Mouse (Mus musculus) neural tube, embryonic 14.5 days (tissue): Measurements from ENCODE around the gene Camkv. TPM values are rescaled to one million over a fixed set of nuclear protein-coding genes. Genes with fewer than 3 reads are reported as not detected.

Experiments
- ATAC-seq: fragments of 200-750 bp; cut with Nextera tagmentation; 2 replicates; pipeline ENCODE4 v1.8.0; 2017; ENCODE audit warnings: low read depth, mild to moderate bottlenecking, moderate TSS enrichment, moderate library complexity
- H3K27ac ChIP-seq: fragments of 300-500 bp; sonication (generic); 2 replicates; pipeline ENCODE4 v1.5.1; 2014; ENCODE audit warnings: low read depth, mild to moderate bottlenecking, control low read depth, low read length, moderate library complexity, mixed read lengths
- H3K27me3 ChIP-seq: fragments of 300-500 bp; sonication (generic); 2 replicates; pipeline ENCODE4 v1.6.1; 2014; ENCODE audit warnings: low read length; ENCODE audit not compliant: control insufficient read depth, insufficient read depth
- H3K36me3 ChIP-seq: fragments of 300-500 bp; sonication (generic); 2 replicates; pipeline ENCODE4 v1.6.1; 2014; ENCODE audit warnings: low read length, mixed read lengths; ENCODE audit not compliant: control insufficient read depth, insufficient read depth
- H3K4me1 ChIP-seq: fragments of 300-500 bp; sonication (generic); 2 replicates; pipeline ENCODE4 v1.6.1; 2014; ENCODE audit warnings: low read length; ENCODE audit not compliant: control insufficient read depth, insufficient read depth
- H3K4me2 ChIP-seq: fragments of 300-500 bp; sonication (generic); 2 replicates; pipeline ENCODE4 v1.6.1; 2014; ENCODE audit warnings: mild to moderate bottlenecking, low read depth, low read length, control low read depth
- H3K4me3 ChIP-seq: fragments of 300-500 bp; sonication (generic); 2 replicates; pipeline ENCODE4 v1.5.1; 2014; ENCODE audit warnings: low read depth, low read length, control low read depth, mixed read lengths
- H3K9ac ChIP-seq: fragments of 300-500 bp; sonication (generic); replicated peaks from 2 replicates; pipeline ENCODE4 v1.6.1; 2014; ENCODE audit warnings: low read depth, mild to moderate bottlenecking, control low read depth, low read length, mixed read lengths
- H3K9me3 ChIP-seq: fragments of 300-500 bp; sonication (generic); 2 replicates; pipeline ENCODE4 v1.6.1; 2016; ENCODE audit warnings: low read length; ENCODE audit not compliant: control insufficient read depth
- WGBS: fragments of 180-500 bp; shearing (Covaris S2); extraction: QIAGEN DNeasy Blood & Tissue Kit; methylation state at CpG from one replicate; pipeline ENCODE4 v1.1.7; 2014; 5-methylcytosine and 5-hydroxymethylcytosine counted together
- polyA plus RNA-seq: library from polyadenylated mRNA; unstranded; fragments of >200 nt; fragmentation: Nextera tagmentation; extraction: Ambion mirVana; gene quantifications from 2 replicates; pipeline ENCODE4 v1.2.1, GENCODE M21; 2014

Gene Camkv
- polyA plus RNA-seq, 1 experiment from 2014 or later, result 20.1 TPM

DNA sequence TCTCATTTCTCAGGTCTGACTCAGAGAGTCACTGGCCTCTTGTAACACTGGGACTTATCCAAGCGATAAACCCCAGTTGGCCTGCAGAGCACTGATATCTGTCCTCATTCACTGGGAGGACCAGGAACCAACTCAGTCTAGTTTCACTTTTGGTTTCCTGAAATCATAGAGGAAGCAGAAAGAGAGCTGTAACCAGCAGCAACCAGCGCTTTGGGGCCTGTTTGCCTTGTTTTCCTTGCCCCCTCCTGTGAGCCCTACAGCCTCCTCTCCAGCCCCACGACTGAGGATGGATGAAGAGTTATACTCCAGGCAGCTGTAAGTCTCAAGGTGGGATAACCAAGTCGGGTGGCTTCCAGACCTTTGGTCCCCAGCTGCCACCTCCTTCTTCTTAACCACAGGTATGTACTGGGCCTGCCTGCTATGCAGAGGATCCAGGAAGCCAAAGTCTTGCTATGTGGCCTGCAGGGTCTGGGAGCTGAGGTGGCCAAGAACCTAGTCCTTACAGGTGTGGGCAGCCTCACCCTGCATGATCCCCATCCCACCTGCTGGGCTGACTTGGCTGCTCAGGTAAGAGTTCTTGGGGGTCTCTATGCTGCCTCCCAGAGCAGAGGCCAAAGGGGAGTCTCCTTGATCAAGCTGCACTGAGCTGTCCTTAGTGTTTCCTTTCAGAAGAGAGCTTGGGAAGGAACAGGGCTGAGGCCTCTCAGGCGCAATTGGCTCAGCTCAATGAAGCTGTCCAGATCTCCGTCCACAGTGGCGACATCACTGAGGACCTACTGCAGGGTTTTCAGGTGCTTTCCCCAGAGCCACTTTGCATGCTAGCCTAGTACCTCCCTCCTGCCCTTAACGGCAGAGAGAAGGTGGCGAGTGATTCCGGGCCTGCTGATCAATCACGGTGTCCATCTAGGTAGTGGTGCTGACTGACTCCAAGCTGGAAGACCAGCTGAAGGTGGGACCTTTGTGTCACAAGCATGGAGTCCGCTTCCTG lies 40.2 kb downstream of the Camkv start, which contains the start of gene Uba7:
Gene Uba7 (plus strand): TSS at position 107 of the 988 bp plus-strand sequence.
- Histone ChIP-seq H3K4me3 (no peak within 1 kb of the TSS), H3K36me3 (no peaks in the 10 kb centered on the region), H3K27me3 (no peaks in the 10 kb centered on the region), H3K9me3 (no peaks in the 10 kb centered on the region), H3K4me2 (no peak within 1 kb of the TSS), H3K9ac (no peak within 1 kb of the TSS), H3K4me1 (no peaks in the 10 kb centered on the region), H3K27ac (no peak within 1 kb of the TSS)
- 76% methylated on average over 12 of the region's 12 CpGs for WGBS
- ATAC-seq, result no peak

DNA sequence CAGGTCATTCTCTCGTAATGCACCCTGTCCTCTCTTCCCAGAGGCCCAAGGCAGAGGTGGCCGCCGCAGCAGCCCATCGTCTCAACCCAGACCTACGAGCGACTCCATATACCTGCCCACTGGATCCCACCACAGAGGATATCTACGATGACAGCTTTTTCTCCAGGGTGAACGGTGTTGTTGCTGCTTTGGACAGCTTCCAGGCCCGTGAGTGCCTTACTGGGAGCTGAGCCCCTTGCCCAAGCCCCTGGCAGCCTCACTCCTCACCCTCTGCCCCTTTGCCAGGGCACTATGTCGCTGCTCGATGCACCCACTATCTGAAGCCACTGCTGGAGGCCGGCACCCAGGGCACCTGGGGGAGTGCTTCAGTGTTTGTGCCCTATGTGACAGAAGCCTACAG lies 43.3 kb downstream of the Camkv start:
- Histone ChIP-seq H3K27ac (no peak overlapping the region), H3K4me1 (no peaks in the 10 kb centered on the region), H3K9ac (no peak overlapping the region), H3K4me2 (no peak overlapping the region), H3K9me3 (no peaks in the 10 kb centered on the region), H3K27me3 (no peaks in the 10 kb centered on the region), H3K36me3 (no peaks in the 10 kb centered on the region), H3K4me3 (no peak overlapping the region)
- WGBS, result 89% methylated on average over 12 of the region's 12 CpGs
- ATAC-seq, result no peak

DNA sequence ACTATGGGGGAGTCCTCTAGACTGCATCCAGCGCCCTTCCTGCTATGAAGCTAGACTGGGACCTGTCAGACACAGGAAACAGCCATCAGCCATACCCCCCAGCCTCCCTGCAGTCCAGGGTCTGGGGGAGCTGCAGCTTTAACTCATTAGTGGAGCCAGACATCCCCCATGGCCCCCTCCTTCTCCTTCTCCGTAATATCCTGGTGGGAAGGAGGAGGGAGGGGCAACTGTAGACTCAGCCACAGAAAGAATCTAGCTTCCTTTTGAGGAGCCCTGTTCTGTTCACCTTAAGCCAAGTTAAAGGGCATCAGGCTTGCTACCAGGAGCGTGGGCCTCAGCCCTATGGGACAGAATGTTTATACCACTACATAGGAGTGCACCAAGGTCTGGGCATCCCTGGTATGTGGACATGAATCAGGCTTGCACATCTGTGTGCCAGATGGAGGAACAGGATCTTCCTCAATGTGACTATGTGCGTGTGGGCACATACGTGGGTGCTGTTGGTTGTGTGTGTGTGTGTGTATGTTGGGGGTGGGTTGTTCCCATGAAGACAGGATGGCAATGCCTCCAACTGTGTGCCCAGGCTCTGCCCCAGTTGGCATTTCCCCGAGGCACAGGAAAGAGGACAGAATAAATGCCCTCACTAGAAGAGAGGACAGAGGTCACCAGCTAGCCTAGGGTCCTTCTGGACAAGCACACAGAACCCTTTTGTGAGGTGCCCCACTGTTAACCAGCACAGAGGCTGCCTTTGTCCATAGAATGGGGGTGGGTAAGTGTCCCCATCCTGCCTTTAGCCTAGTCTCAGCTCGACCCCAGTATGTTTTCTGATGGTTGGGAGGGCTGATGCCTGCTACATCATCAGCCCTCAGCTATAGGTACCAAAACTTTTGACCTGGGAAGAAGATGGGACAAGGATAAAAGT lies 46.5 kb downstream of the Camkv start:
- peak overlapping the region; percentile 20; the same call in 1 of the 2 replicates for H3K4me2 ChIP-seq
- H3K9ac ChIP-seq, result no peak overlapping the region
- 52% methylated on average over 6 of the region's 7 CpGs for WGBS
- H3K36me3 ChIP-seq, result no peaks in the 10 kb centered on the region
- peak overlapping the region; percentile 82 for H3K27ac ChIP-seq
- no peaks in the 10 kb centered on the region for H3K9me3 ChIP-seq
- no peak for ATAC-seq
- H3K4me3 ChIP-seq, result no peak overlapping the region
- peaks cover 9% of the 10 kb centered on the region for H3K27me3 ChIP-seq
- no peaks in the 10 kb centered on the region for H3K4me1 ChIP-seq

DNA sequence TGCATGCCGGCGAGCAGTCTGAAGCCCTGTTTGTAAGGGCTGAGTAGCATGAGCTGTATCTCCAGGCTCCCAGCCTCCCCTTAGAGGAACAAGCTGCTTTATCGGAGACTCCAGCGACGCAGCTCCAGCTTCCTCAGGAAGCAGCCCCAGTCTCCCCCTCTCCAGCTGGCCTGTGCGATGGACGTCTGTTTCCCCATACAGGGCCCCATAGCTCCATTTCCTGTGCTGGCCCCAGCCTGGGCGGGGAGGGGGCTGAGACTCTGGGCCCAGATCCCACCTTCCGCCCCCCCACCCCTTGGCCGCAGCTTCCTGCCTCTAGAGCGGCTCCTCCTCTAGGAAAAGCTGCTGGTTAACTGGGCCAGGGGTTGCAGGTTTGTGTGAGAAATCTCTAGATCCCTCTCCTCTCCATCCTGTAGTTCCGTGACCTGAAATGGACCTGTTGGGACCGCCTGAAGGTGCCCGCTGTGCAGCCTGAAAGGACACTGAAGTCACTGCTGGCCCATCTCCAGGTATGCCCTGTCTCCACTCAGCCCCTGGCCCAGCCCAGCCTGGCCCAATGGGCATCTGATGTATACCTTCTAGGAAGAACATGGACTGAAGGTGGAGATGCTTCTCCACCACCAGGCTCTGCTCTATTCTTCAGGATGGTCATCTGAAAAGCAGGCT lies 47.3 kb downstream of the Camkv start, which contains the start of gene Gm20661:
Gene Gm20661 (plus strand): TSS at position 378 of the 666 bp plus-strand sequence.
- Histone ChIP-seq H3K27ac (peak within 1 kb of the TSS; percentile 82), H3K9ac (0 out of 2 replicates have a peak within 1 kb of the TSS, but pooled peaks have one; percentile 29), H3K27me3 (peaks cover 9% of the 10 kb centered on the region), H3K4me2 (peak within 1 kb of the TSS; percentile 67; the same call in 1 of the 2 replicates), H3K4me3 (peak within 1 kb of the TSS; percentile 46; the same call in 1 of the 2 replicates), H3K4me1 (no peaks in the 10 kb centered on the region), H3K36me3 (no peaks in the 10 kb centered on the region), H3K9me3 (no peaks in the 10 kb centered on the region)
- ATAC-seq, result 0 out of 2 replicates have a peak, but pooled peaks have one; percentile 12
- WGBS, result 56% methylated on average over 14 of the region's 14 CpGs

DNA sequence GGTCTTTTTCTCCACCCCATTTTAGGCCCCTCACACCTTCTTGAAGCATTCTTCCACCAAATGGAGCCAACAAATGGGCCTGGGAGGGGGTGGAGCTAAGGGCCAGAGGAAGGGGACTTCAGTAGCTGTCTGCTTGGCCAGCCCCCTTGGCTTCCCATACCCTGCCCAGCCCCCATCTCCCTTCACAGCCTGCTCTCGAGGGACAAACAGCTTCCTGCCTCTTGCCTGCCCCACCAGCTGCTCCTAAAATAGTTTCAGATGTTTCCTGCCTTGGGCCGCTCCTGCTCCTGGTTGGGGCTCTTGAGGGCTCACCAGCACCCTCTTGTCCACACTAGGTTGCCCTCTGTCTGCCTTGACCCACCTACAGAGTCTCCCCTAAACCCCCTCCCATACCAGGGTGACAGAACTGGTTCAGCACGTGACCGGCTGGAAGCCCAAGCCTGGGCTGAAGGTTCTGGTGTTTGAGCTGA lies 48.0 kb downstream of the Camkv start:
- peak overlapping the region; percentile 67; the same call in 1 of the 2 replicates for H3K4me2 ChIP-seq
- 24% methylated on average over 4 of the region's 4 CpGs for WGBS
- no peak for ATAC-seq
- H3K27ac ChIP-seq, result peak overlapping the region; percentile 82
- peaks cover 9% of the 10 kb centered on the region for H3K27me3 ChIP-seq
- peak overlapping the region; percentile 46; the same call in 1 of the 2 replicates for H3K4me3 ChIP-seq
- H3K4me1 ChIP-seq, result no peaks in the 10 kb centered on the region
- H3K9ac ChIP-seq, result no peak overlapping the region
- no peaks in the 10 kb centered on the region for H3K9me3 ChIP-seq
- no peaks in the 10 kb centered on the region for H3K36me3 ChIP-seq

DNA sequence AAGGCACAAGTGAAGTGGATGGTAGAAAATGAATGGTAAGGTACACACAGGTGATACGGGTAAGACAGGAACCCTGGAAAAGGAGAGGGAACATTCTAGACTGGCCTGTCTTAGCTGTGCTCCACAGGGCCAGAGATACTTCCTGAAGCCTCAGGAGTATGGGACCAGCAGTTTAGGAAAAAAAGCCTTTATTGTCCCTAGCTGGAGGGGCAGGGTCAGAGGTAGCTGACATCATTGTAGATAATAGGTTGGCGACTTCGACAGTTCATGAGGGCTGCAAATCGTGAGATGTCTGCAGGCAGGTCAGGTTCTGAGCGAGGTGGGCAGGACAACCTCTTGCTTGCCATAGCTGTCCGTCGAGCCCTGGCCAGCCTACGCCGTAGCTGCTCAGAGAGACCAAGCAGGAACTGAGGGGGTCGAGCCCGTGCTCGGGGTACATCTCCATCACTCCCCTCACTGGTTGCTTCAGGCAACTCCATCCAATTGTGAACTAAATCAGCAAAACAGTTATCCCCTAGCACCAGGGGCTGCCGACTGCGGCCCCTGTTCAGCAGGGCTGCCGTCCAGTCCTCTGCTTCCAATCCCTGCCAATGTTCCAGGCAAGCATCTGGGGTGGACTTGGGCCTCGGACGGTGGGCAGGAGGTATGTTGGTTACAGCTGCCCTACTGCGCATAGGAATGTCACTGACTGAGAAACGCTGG lies 48.7 kb downstream of the Camkv start:
- H3K4me1 ChIP-seq, result no peaks in the 10 kb centered on the region
- no peaks in the 10 kb centered on the region for H3K36me3 ChIP-seq
- H3K27me3 ChIP-seq, result peaks cover 9% of the 10 kb centered on the region
- peak overlapping the region; percentile 67 for H3K4me2 ChIP-seq
- WGBS, result 72% methylated on average over 19 of the region's 19 CpGs
- peak overlapping the region; percentile 82 for H3K27ac ChIP-seq
- H3K9ac ChIP-seq, result peak overlapping the region; percentile 41; the same call in 1 of the 2 replicates
- H3K4me3 ChIP-seq, result peak overlapping the region; percentile 46
- H3K9me3 ChIP-seq, result no peaks in the 10 kb centered on the region
- ATAC-seq, result no peak

DNA sequence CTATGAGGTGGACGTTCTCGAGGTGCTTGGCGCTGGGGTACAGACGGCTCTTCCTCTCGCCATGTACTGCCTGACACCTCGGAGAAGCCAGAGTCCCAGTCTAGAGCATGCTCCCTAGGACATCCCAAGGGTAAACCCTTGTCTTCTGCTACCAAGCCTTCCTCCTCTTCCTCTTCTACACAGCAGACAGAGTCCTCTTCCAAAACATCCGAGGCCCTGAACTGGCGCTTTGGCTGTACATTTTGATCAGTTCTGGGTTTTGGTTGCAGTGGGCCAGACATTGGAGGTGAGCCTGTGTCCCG lies 49.2 kb downstream of the Camkv start:
- H3K4me3 ChIP-seq, result peak overlapping the region; percentile 46
- no peaks in the 10 kb centered on the region for H3K36me3 ChIP-seq
- H3K9me3 ChIP-seq, result no peaks in the 10 kb centered on the region
- peak overlapping the region; percentile 67 for H3K4me2 ChIP-seq
- ATAC-seq, result no peak
- peak overlapping the region; percentile 82; the same call in 1 of the 2 replicates for H3K27ac ChIP-seq
- no peaks in the 10 kb centered on the region for H3K4me1 ChIP-seq
- H3K9ac ChIP-seq, result peak overlapping the region; percentile 41
- 64% methylated on average over 9 of the region's 9 CpGs for WGBS
- peaks cover 9% of the 10 kb centered on the region for H3K27me3 ChIP-seq
